Mouse (Mus musculus): ENCODE measurements around the gene Hyou1. TPM values are rescaled to one million over a fixed set of nuclear protein-coding genes. Genes with fewer than 3 reads are reported as not detected.
"Not testable (repeated sequence)": the region's sequence is repeated elsewhere in the genome, so short reads cannot be mapped to it uniquely, and the experiment has no call there.

Hyou1 gene
- polyA plus RNA-seq (2016; fragmentation: Nextera tagmentation; extraction: Ambion mirVana), result 34.6 and 35.6 TPM in 2 replicates

DNA sequence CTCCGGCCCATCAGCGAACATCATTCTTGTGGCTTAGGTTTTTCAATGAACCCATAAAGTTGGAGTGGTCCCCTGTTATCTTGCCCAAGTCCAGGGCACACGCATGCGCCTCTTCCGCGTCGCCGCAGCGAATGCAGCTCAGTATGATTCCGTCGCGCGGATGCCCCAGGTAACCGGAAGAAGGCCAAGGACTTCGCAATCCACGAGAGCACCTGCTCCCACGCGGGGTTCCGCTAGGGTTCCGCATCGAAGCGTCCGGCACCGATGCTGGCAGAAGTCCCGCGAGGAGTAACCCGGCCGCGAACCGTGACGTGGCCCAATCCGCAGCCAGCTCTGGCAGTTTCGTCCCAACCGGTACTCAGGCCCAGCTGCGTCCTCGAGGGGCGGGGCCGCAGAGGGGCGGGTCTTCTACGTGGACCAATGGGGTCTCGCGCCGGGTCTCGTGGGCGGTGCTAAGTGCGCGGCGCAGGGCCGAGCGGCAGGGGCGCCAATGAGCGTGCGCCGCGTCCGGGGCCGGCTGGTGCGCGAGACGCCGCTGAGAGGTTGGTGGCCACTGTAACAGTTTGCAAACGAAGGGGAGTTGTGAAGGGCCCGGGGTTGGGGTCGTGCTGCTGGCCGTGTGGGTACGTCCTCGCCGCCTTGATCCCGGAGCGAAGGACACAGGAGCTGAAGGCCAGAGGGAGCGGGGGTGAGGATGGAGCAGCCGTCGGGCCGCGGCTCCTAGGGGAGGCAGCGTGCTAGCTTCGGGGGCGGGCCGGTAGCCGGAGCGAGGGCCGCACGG, at the start of gene Hyou1:
Hyou1 (plus strand) TSS at position 437 of the 781 bp plus-strand sequence.
- H3K36me3 ChIP-seq, result peaks cover 35% of the 10 kb centered on the region
- H3K4me1 ChIP-seq, result peaks cover 11% of the 10 kb centered on the region
- no peaks in the 10 kb centered on the region for H3K9me3 ChIP-seq
- H3K4me3 ChIP-seq, result peak within 1 kb of the TSS; percentile 88
- H3K27ac ChIP-seq, result peak within 1 kb of the TSS; percentile 73
- peak within 1 kb of the TSS; percentile 95 for H3K4me2 ChIP-seq (replicated peaks)
- H3K27me3 ChIP-seq, result no peaks in the 10 kb centered on the region
- under 1% methylated on average over 83 of the region's 83 CpGs for WGBS
- H3K9ac ChIP-seq, result peak within 1 kb of the TSS; percentile 90
- ATAC-seq (ENCODE audit: insufficient number of reproducible peaks, insufficient read depth, low FRiP score, low TSS enrichment), result peak; percentile 95

- no peaks in the 10 kb centered on the region for H3K9me3 ChIP-seq
- peaks cover 47% of the 10 kb centered on the region for H3K36me3 ChIP-seq
- peaks cover 10% of the 10 kb centered on the region for H3K4me1 ChIP-seq
- no peak overlapping the region for H3K4me2 ChIP-seq (replicated peaks)
- no peak for ATAC-seq (ENCODE audit: insufficient number of reproducible peaks, insufficient read depth, low FRiP score, low TSS enrichment)
- no peaks in the 10 kb centered on the region for H3K27me3 ChIP-seq
- H3K27ac ChIP-seq, result no peak overlapping the region
- H3K9ac ChIP-seq, result no peak overlapping the region
- WGBS, result 95% methylated on average over 6 of the region's 6 CpGs
- no peak overlapping the region for H3K4me3 ChIP-seq
Measured at GRCm38 (mm10) chr9:44330736-44331135, 48.6 kb upstream of the Hyou1 start.

DNA sequence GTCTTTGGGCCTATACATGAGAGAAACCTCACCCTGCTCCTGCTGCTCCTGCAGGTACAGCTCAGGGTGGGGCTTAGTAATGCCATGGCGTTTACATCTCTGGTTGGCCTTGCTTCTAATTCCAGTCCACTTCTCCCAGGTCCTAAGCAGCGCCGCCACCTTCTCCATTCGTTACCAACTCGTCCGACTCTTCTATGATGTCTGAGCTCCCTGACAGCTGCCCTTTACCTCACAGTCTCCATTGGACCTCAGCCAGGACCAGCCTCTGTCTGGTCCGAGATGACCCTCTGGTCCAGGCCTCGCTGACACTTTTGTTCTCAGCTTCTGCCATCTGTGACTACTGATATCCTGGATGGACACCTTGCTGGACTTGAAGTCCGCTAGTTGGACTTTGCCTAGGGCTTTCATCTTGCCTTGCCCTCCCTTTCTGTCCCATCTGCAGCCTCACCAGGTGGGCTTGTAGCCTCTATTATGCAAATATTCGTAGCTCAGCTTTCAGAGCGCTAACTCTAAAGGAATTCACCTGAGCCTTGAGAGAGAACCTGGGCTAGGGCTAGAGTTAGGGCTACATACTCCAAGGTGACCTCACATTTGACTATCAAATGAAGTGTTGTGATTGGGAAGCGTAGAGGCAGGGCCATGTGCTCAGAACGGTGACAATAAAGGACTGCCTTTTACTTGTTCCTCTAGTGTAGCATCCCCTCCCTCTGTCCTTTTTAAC, 46.2 kb upstream of the Hyou1 start:
- Histone ChIP-seq H3K4me1 (peaks cover 16% of the 10 kb centered on the region), H3K36me3 (peaks cover 61% of the 10 kb centered on the region), H3K9ac (no peak overlapping the region), H3K4me2 (replicated peaks) (no peak overlapping the region), H3K9me3 (no peaks in the 10 kb centered on the region), H3K27ac (no peak overlapping the region), H3K4me3 (no peak overlapping the region), H3K27me3 (no peaks in the 10 kb centered on the region)
- WGBS, result 95% methylated on average over 13 of the region's 13 CpGs
- no peak for ATAC-seq (ENCODE audit: insufficient number of reproducible peaks, insufficient read depth, low FRiP score, low TSS enrichment)

DNA sequence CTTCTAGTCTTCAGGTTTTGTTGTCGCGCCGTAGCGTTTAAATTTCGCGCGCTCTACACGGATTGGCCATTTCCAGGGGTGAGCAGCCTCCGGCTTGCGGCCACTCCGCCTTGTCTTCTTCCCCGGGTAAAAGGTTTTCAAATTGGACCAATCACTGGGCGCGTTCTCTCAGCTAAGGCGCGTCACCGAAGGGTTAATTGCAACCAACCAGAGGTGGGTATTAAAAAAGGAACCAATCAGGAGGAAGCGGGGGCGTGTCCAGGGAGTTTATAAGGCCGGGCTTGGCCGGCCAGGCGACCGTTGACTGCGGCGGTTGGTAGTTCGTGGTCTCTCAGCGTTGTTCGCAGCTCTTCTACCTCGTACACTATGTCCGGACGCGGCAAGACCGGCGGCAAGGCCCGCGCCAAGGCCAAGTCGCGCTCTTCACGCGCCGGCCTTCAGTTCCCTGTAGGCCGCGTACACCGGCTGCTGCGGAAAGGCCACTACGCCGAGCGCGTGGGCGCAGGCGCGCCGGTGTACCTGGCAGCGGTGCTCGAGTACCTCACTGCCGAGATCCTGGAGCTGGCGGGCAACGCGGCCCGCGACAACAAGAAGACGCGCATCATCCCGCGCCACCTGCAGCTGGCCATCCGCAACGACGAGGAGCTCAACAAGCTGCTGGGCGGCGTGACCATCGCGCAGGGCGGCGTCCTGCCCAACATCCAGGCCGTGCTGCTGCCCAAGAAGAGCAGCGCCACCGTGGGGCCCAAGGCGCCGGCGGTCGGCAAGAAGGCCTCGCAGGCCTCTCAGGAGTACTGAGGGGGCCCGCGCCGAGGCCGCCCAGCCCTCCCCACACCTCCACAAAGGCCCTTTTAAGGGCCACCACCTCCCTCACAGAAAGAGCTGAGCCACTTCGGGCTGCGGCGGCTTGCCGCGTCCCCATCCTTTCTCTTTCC, 44.6 kb upstream of the Hyou1 start, which contains the start of gene H2afx:
H2afx (plus strand) TSS at position 299 of the 935 bp plus-strand sequence.
- Histone ChIP-seq H3K27me3 (no peaks in the 10 kb centered on the region), H3K4me2 (replicated peaks) (peak within 1 kb of the TSS; percentile 78), H3K9me3 (no peaks in the 10 kb centered on the region), H3K9ac (peak within 1 kb of the TSS; percentile 98), H3K4me3 (peak within 1 kb of the TSS; percentile 96), H3K4me1 (peaks cover 15% of the 10 kb centered on the region), H3K36me3 (peaks cover 64% of the 10 kb centered on the region), H3K27ac (peak within 1 kb of the TSS; percentile 98)
- under 1% methylated on average over 91 of the region's 91 CpGs for WGBS
- peak; percentile 93 for ATAC-seq (ENCODE audit: insufficient number of reproducible peaks, insufficient read depth, low FRiP score, low TSS enrichment)

- H3K27ac ChIP-seq, result peak overlapping the region; percentile 98
- no peak for ATAC-seq (ENCODE audit: insufficient number of reproducible peaks, insufficient read depth, low FRiP score, low TSS enrichment)
- H3K4me3 ChIP-seq, result peak overlapping the region; percentile 96
- under 1% methylated on average over 50 of the region's 50 CpGs for WGBS
- H3K27me3 ChIP-seq, result no peaks in the 10 kb centered on the region
- peaks cover 15% of the 10 kb centered on the region for H3K4me1 ChIP-seq
- peak overlapping the region; percentile 98 for H3K9ac ChIP-seq
- H3K4me2 ChIP-seq (replicated peaks), result peak overlapping the region; percentile 78
- peaks cover 60% of the 10 kb centered on the region for H3K36me3 ChIP-seq
- H3K9me3 ChIP-seq, result no peaks in the 10 kb centered on the region
Measured at GRCm38 (mm10) chr9:44335331-44336092, 43.8 kb upstream of the Hyou1 start.

DNA sequence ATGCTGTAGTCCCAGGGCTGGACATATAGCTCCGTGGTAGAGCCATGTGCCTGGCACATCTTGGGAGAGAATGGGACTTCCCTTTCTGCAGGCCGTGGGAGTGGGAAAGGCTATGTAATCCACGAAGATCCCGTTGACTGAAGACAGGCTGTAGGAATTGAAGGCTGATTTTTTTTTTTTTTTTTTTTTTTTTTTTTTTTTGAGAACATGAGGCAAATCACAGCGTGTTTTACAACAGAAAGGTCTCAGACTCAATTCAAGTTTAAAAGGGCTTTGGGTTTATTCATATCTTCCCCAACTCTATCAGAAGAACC, 43.2 kb upstream of the Hyou1 start:
- peak overlapping the region; percentile 98 for H3K27ac ChIP-seq
- peaks cover 15% of the 10 kb centered on the region for H3K4me1 ChIP-seq
- peak overlapping the region; percentile 78 for H3K4me2 ChIP-seq (replicated peaks)
- H3K9me3 ChIP-seq, result no peaks in the 10 kb centered on the region
- H3K9ac ChIP-seq, result peak overlapping the region; percentile 98
- peak overlapping the region; percentile 96 for H3K4me3 ChIP-seq
- WGBS, result 3% methylated on average over 5 of the region's 5 CpGs
- H3K27me3 ChIP-seq, result no peaks in the 10 kb centered on the region
- ATAC-seq (ENCODE audit: insufficient number of reproducible peaks, insufficient read depth, low FRiP score, low TSS enrichment), result no peak
- H3K36me3 ChIP-seq, result peaks cover 55% of the 10 kb centered on the region

- Histone ChIP-seq H3K4me3 (peak overlapping the region; percentile 96), H3K9ac (peak overlapping the region; percentile 98), H3K36me3 (peaks cover 55% of the 10 kb centered on the region), H3K4me2 (replicated peaks) (peak overlapping the region; percentile 78), H3K4me1 (peaks cover 15% of the 10 kb centered on the region)
- not testable (repeated sequence) for H3K27me3 ChIP-seq; H3K27ac ChIP-seq; H3K9me3 ChIP-seq; ATAC-seq (ENCODE audit: insufficient number of reproducible peaks, insufficient read depth, low FRiP score, low TSS enrichment)
- 34% methylated on average over 4 of the region's 4 CpGs for WGBS
Measured at GRCm38 (mm10) chr9:44336513-44336912, 42.8 kb upstream of the Hyou1 start.

GRCm38 (mm10) chr9:44336964-44337363, 42.3 kb upstream of the Hyou1 start:
- H3K4me1 ChIP-seq, result peaks cover 15% of the 10 kb centered on the region
- WGBS, result 68% methylated on average over 3 of the region's 3 CpGs
- H3K4me3 ChIP-seq, result peak overlapping the region; percentile 96
- no peak for ATAC-seq (ENCODE audit: insufficient number of reproducible peaks, insufficient read depth, low FRiP score, low TSS enrichment)
- H3K27ac ChIP-seq, result no peak overlapping the region
- peak overlapping the region; percentile 78 for H3K4me2 ChIP-seq (replicated peaks)
- peaks cover 51% of the 10 kb centered on the region for H3K36me3 ChIP-seq
- H3K9ac ChIP-seq, result peak overlapping the region; percentile 98
- no peaks in the 10 kb centered on the region for H3K27me3 ChIP-seq
- H3K9me3 ChIP-seq, result no peaks in the 10 kb centered on the region

- ATAC-seq (ENCODE audit: insufficient number of reproducible peaks, insufficient read depth, low FRiP score, low TSS enrichment), result no peak
- Histone ChIP-seq H3K4me2 (replicated peaks) (peak overlapping the region; percentile 78), H3K36me3 (peaks cover 47% of the 10 kb centered on the region), H3K9ac (peak overlapping the region; percentile 98; the same call in 1 of the 2 replicates), H3K9me3 (no peaks in the 10 kb centered on the region), H3K4me1 (peaks cover 17% of the 10 kb centered on the region), H3K4me3 (peak overlapping the region; percentile 96; the same call in 1 of the 2 replicates), H3K27ac (no peak overlapping the region), H3K27me3 (no peaks in the 10 kb centered on the region)
- WGBS, result 71% methylated on average over 9 of the region's 9 CpGs
Measured at GRCm38 (mm10) chr9:44337436-44338169, 41.7 kb upstream of the Hyou1 start.

GRCm38 (mm10) chr9:44338574-44338973, 40.7 kb upstream of the Hyou1 start:
- Histone ChIP-seq H3K27ac (no peak overlapping the region), H3K4me1 (peaks cover 24% of the 10 kb centered on the region), H3K9me3 (no peaks in the 10 kb centered on the region), H3K4me2 (replicated peaks) (no peak overlapping the region), H3K4me3 (no peak overlapping the region), H3K27me3 (no peaks in the 10 kb centered on the region), H3K9ac (no peak overlapping the region), H3K36me3 (peaks cover 37% of the 10 kb centered on the region)
- no peak for ATAC-seq (ENCODE audit: insufficient number of reproducible peaks, insufficient read depth, low FRiP score, low TSS enrichment)
- 82% methylated on average over 5 of the region's 5 CpGs for WGBS
